Mouse (Mus musculus) left cerebral cortex, adult 11 months (tissue): ENCODE data around the gene Phlda1.

Experiments
- DNase-seq: peaks from one replicate; pipeline ENCODE4 v3.0.0; 2022; ENCODE audit warnings: low spot score

The Phlda1 gene

GRCm38 (mm10) chr10:111528283-111528682, 22.2 kb downstream of the Phlda1 start:
- no peak for DNase-seq

- no peak for DNase-seq
Measured at GRCm38 (mm10) chr10:111530398-111530797, 24.3 kb downstream of the Phlda1 start.

GRCm38 (mm10) chr10:111534691-111535090, 28.6 kb downstream of the Phlda1 start:
- DNase-seq: no peak

- DNase-seq: no peak
Measured at GRCm38 (mm10) chr10:111537410-111537809, 31.3 kb downstream of the Phlda1 start.

GRCm38 (mm10) chr10:111539724-111540324, 33.7 kb downstream of the Phlda1 start:
- peak; percentile 50 for DNase-seq

GRCm38 (mm10) chr10:111540678-111541077, 34.6 kb downstream of the Phlda1 start:
- no peak for DNase-seq

DNA sequence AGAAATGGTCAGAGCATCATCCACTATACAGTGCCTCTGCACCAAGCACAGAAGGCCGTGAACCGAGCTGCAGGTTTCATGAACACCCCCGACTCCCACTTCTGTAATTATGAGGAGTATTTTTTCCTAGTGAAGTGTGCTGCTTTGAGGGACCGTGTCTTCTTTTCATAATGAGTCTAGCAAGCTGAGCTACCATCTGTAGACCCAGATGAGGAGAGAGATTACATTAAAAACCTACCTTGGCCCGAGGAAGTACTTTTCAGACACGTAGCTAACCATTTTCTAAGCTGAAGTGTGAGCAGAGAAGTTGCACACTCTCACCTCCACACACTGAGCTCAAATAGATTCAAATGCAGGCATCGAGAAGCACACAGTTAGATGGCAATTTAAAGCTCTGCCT, 37.0 kb downstream of the Phlda1 start:
- no peak for DNase-seq

GRCm38 (mm10) chr10:111543781-111544260, 37.7 kb downstream of the Phlda1 start:
- DNase-seq: no peak

DNA sequence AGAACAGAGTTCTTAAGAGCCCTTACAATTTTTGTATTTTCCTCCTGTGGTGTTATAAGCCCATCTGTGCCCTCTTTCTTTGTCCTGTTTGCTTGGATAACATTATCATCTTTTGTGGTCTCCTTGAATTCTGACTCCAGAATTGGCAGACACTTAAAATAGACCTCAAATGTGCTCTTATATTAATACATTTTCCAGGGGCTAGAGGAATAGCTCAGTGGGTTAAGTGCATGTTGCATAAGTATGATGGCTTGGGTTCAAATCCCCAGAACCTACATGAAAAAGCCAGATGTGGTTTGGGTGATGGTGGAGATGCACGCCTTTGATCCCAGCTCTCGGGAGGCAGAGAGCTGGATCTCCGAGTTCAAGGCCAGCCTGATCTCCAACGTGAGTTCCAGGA, 38.2 kb downstream of the Phlda1 start:
- no peak for DNase-seq

GRCm38 (mm10) chr10:111545648-111546047, 39.6 kb downstream of the Phlda1 start:
- no peak for DNase-seq

GRCm38 (mm10) chr10:111547881-111548372, 41.8 kb downstream of the Phlda1 start:
- DNase-seq: no peak

- no peak for DNase-seq
Measured at GRCm38 (mm10) chr10:111550075-111550695, 44.1 kb downstream of the Phlda1 start.

- DNase-seq: no peak
Measured at GRCm38 (mm10) chr10:111553695-111554094, 47.6 kb downstream of the Phlda1 start.

DNA sequence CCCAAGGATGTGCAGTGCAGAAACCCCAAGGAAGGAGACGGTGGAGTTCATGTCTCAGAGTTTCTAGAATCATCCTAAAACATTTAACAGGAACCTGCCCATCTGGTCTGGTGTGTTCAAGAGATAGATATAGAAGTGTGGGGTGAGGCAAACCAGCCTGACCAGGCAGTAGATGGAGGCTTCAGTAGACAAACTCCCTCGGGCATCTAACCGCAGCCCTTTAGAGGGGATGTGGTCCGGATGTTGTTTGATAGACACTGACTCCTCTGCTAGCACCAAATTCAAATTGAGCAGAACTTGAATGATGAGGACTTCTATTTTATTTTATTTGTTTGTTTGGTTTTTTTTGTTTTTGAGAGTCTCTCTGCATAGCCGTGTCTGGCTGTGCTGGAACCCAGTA, 48.6 kb downstream of the Phlda1 start:
- DNase-seq: no peak

DNA sequence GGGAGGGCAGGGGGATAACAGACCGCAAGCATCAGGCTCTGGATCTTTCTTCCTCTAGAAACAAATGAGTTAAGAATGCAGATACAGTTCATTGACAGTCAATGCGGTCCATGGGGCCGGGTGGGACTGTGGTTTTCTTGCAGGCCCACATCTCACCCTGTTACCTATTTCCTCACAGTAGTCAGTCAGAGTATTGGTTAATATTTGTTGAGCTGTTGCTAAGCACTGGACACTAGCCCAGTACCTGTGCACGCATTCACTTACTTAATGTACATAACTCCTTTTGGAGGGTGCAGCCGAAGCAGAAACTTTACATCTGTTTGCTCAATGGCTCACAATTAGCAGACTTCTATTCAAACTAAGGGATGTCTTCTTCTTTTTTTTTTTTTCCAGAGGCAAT, 52.1 kb downstream of the Phlda1 start:
- no peak for DNase-seq
